Comparison of ENCODE assay signal across 8 mouse cellular contexts in the genomic region with DNA sequence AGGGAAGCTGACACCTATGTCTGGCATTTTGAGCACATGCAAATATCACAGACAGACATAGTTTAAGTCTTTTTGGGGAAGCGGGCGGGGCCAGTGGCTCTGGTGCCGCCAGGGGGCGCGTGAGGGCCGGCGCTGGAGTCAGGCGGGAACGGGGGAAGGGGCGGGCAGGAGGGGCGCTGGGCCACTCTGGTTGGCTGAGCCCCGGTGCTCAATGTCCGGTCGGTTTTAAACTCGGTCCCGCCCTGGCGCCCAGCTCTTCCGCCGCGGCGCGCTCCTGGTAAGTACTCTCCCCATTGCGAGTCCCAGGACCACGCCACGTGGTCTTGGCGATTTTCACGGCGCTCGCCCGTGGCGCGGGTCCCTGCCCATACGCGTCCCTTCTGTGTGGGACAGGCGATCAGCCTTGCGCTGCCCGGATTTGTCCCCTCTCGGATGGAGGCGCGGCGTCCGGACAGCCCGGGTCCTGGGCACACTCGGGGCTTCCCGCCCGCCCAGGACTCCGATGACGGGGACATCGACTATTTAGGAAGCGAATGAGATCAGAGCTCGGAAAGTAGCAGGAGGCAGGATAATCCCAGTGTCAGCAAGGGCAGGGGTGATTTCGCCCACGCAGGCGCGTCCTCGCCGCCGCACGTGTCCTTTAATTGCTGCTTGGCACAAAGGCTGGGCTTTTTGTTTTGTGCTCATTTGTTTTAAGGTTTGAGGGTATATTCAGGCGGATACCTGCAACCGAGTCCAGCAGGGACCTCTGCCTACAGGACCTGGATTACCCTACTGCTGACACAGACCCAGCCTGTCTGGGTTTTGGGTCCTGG. TPM values are rescaled to one million over a fixed set of nuclear protein-coding genes. Genes with fewer than 3 reads are reported as not detected.
DNase-seq lines count a peak whose midpoint lies in the region; ATAC-seq lines count a peak whose summit lies in the region.

No protein-coding gene starts in this region.

- H3K4me3 ChIP-seq in intestine, embryonic 15.5 days (replicated peaks): peak overlapping the region; percentile 90

- ATAC-seq in intestine, embryonic 15.5 days: peak; percentile 98

- H3K27me3 ChIP-seq in intestine, embryonic 15.5 days (replicated peaks): no peaks in the 10 kb centered on the region

- WGBS in intestine, embryonic 15.5 days: under 1% methylated on average over 48 of the region's 61 CpGs

- DNase-seq in adrenal gland, adult 2 months: peak; percentile 94
- DNase-seq in embryo, embryonic 11.5 days (ENCODE audit: low read depth, low spot score): peak; percentile 78
- DNase-seq in gastrocnemius, postnatal 36 days: peak; percentile 90
- DNase-seq in left cerebral cortex, postnatal 25 days (ENCODE audit: low spot score in 2 of 2): peak; percentile 89 to 90
- DNase-seq in mesoderm, embryonic 11.5 days (ENCODE audit: low read depth, low spot score): peak; percentile 87
- DNase-seq in right cerebral cortex, postnatal 25 days: peak; percentile 83
- peak; percentile 83 to 92 for DNase-seq in urinary bladder, postnatal 36 days (ENCODE audit: low spot score in 2 of 2)

- H3K9me3 ChIP-seq in intestine, embryonic 15.5 days: no peaks in the 10 kb centered on the region

- H3K4me2 ChIP-seq in intestine, embryonic 15.5 days (replicated peaks): peak overlapping the region; percentile 70

- peak overlapping the region; percentile 86 for H3K9ac ChIP-seq in intestine, embryonic 15.5 days

- intact Hi-C loops in gastrocnemius, postnatal 36 days (cut with DNase I): no loop called here
- intact Hi-C loops in left cerebral cortex, postnatal 25 days (cut with DNase I): loop anchor here (1.0 to 5.0 kb wide), 3 partner anchors 177 to 250 kb away; partner anchors contain the start of gene Klhl7

- peak overlapping the region; percentile 58 for H3K27ac ChIP-seq in intestine, embryonic 15.5 days

- peaks cover 11% of the 10 kb centered on the region for H3K36me3 ChIP-seq in intestine, embryonic 15.5 days

- H3K4me1 ChIP-seq in intestine, embryonic 15.5 days (replicated peaks): 0 out of 2 replicates have a peak, but pooled peaks cover 4% of the 10 kb centered on the region

RNA-seq across cellular contexts. Expression of gene Tomm7, which starts 6.6 kb away (rescaled TPM):
- 100 to 1,000 TPM in 1 of 2 experiments, 10 to 100 TPM in 1; 79.5 to 136 TPM for total RNA-seq in adrenal gland, adult 2 months (2021)
- polyA plus RNA-seq in adrenal gland, adult 2 months (2012; rRNA removed): 10.2 and 15.8 TPM in 2 replicates
- 10 to 100 TPM; 55.3 to 57.3 TPM for total RNA-seq in gastrocnemius, postnatal 36 days (2021)
- 132 and 141 TPM in 2 replicates for polyA plus RNA-seq in intestine, embryonic 15.5 days (2015; fragmentation: Nextera tagmentation; extraction: Ambion mirVana)
- total RNA-seq in left cerebral cortex, postnatal 25 days (2021): 10 to 100 TPM; 82.3 to 88.1 TPM

Comparison
In these comparisons a context has a peak if more than half of its experiments do, and no peak if none do; other contexts are left out.
1. Peak in every context shown above with its lines: DNase-seq, ATAC-seq, H3K4me3 ChIP-seq and H3K27ac ChIP-seq.